Mouse (Mus musculus): ENCODE results near the gene Snhg11.
"Not testable (repeated sequence)": the region's sequence is repeated elsewhere in the genome, so short reads cannot be mapped to it uniquely, and the experiment has no call there.

The Snhg11 gene

GRCm38 (mm10) chr2:158365099-158365850 lies 10.2 kb upstream of the Snhg11 start:
- in situ Hi-C loops (cut with MboI; ENCODE audit: unreplicated experiment in 2 of 2) = loop anchor here in 1 of 2 experiments (25.0 kb wide), 1 partner anchor 328 kb away; the partner anchor contains the start of genes Rprd1b and Tti1

- in situ Hi-C loops (cut with MboI; ENCODE audit: unreplicated experiment in 2 of 2) = loop anchor here in 1 of 2 experiments (25.0 kb wide), 1 partner anchor 330 kb away; the partner anchor contains the start of genes Rprd1b and Tti1
Observed at GRCm38 (mm10) chr2:158367654-158368053, 7.8 kb upstream of the Snhg11 start.

DNA sequence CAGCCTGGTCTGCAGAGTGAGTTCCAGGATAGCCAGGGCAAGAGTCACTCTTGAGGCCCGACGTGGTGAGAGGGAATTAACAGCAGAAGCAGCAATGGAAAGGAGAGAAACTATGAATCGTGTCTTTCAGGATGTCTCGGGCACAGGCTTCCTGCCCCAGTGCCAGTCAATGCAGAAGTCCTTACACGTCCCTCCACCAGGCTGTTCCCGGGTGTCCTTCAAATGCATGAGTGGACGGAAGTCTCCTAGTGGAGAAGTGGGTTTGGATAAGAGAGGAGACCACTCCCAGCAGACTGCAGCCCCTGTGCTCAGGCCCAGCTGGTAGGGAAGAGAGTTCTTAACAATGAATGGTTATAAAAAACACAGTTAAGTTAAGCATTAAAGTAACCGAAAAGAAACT lies 7.1 kb upstream of the Snhg11 start:
- in situ Hi-C loops (cut with MboI; ENCODE audit: unreplicated experiment in 2 of 2) = loop anchor here in 1 of 2 experiments (25.0 kb wide), 1 partner anchor 331 kb away; the partner anchor contains the start of genes Rprd1b and Tti1

DNA sequence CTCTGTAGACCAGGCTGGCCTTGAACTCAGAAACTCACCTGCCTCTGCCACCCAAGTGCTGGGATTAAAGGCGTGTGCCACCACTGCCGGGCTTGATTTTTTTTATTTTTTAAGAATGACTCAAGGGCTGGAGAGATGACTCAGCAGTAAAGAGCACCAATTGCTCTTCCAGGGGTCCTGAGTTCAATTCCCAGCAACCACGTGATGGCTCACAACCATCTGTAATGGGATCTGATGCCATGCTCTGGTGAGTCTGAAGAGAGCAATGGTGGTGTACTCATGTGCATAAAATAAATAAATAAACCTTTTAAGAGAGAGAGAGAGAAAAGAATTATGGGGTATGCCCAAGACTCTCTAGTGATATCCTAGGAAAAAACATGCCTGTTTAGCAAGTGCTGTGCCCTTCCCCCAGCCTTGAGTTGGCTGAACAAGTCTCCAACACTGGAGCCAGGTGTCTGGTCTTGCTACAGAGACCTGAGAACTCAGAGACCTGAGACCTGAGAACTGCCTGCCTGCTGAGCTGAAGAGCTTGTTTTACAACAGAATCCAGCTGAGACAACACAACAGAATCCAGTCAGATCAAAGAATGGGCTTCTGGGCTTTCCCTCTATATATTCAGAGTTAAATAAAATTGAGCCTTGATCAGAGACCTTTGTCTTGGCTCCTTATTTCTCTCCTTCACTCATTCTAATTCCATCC lies 5.8 kb upstream of the Snhg11 start:
- in situ Hi-C loops (cut with MboI; ENCODE audit: unreplicated experiment in 2 of 2) = loop anchor here in 1 of 2 experiments (25.0 kb wide), 1 partner anchor 332 kb away; the partner anchor contains the start of genes Rprd1b and Tti1

DNA sequence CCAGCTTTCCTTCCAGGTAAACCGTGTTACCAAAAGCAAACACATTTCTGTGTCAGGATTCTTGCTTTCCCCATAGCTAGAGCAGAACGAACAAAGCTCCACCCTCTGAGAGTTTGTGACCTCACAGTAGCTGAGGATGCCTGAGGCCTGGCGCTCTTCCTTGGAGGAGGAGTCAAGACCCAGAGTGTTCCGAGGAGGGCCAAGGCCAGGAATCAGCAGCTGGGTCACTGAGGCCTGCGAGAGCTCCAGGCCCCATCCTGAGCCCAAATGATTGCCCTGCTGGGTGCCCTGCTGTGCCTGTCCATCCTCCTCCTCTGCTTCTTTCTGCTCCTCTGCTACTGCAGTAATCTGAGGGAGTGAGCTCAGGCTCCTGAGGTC lies 5.3 kb upstream of the Snhg11 start:
- in situ Hi-C loops (cut with MboI; ENCODE audit: unreplicated experiment in 2 of 2) = loop anchor here in 1 of 2 experiments (25.0 kb wide), 1 partner anchor 333 kb away; the partner anchor contains the start of genes Rprd1b and Tti1

DNA sequence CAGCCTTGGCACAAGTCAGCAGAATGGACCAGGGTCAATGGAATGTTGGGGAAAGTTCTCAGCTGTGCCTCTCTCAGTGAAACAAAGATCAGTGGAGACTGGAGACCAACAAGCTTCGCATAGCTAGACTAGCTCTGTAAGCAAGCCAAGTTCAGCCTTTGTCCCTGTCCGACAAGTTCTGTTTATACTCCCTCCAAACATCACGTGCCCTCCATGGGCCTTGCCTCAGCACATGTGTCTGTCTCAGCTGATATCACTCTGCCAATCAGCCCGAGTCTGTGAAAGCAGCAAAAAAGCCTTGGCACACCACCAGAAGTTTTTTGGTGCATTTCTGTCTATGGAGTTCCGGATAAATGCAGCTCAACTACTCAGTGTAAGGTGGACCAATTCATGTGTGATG lies 2.4 kb upstream of the Snhg11 start:
- in situ Hi-C loops (cut with MboI; ENCODE audit: unreplicated experiment in 2 of 2) = loop anchor here in 1 of 2 experiments (25.0 kb wide), 1 partner anchor 336 kb away; the partner anchor contains the start of genes Rprd1b and Tti1

DNA sequence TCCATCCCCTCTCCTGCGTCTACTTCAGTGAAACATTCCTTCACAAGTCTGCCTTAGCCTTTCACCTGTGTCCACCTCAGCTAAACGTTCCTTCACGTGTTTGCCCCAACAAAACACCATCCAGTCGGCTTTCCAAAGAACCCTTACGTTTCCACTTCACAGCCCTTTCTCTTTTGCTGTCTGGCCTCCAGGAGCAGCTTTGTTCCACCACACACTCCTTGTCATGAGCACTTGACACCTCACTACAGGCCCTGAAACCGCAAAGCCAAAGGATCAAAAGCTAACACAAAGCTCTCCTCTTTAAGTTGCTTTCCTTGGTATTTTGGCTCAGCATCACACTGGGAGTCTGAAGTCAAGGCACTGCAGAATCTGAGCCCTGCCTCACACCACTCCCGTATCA lies 1.9 kb upstream of the Snhg11 start:
- in situ Hi-C loops (cut with MboI; ENCODE audit: unreplicated experiment in 2 of 2) = loop anchor here in 1 of 2 experiments (25.0 kb wide), 1 partner anchor 336 kb away; the partner anchor contains the start of genes Rprd1b and Tti1

GRCm38 (mm10) chr2:158376123-158376687 lies 767 bp downstream of the Snhg11 start:
- in situ Hi-C loops (cut with MboI; ENCODE audit: unreplicated experiment in 2 of 2) = loop anchor here in 1 of 2 experiments (5.0 kb wide), 1 partner anchor 486 kb away; no protein-coding TSS in a partner anchor

GRCm38 (mm10) chr2:158376798-158377197 lies 1.4 kb downstream of the Snhg11 start:
- in situ Hi-C loops (cut with MboI; ENCODE audit: unreplicated experiment in 2 of 2) = loop anchor here in 1 of 2 experiments (5.0 kb wide), 1 partner anchor 486 kb away; no protein-coding TSS in a partner anchor

- in situ Hi-C loops (cut with MboI; ENCODE audit: unreplicated experiment in 2 of 2) = loop anchor here in 1 of 2 experiments (5.0 kb wide), 1 partner anchor 484 kb away; no protein-coding TSS in a partner anchor
Observed at GRCm38 (mm10) chr2:158377811-158378210, 2.4 kb downstream of the Snhg11 start.

DNA sequence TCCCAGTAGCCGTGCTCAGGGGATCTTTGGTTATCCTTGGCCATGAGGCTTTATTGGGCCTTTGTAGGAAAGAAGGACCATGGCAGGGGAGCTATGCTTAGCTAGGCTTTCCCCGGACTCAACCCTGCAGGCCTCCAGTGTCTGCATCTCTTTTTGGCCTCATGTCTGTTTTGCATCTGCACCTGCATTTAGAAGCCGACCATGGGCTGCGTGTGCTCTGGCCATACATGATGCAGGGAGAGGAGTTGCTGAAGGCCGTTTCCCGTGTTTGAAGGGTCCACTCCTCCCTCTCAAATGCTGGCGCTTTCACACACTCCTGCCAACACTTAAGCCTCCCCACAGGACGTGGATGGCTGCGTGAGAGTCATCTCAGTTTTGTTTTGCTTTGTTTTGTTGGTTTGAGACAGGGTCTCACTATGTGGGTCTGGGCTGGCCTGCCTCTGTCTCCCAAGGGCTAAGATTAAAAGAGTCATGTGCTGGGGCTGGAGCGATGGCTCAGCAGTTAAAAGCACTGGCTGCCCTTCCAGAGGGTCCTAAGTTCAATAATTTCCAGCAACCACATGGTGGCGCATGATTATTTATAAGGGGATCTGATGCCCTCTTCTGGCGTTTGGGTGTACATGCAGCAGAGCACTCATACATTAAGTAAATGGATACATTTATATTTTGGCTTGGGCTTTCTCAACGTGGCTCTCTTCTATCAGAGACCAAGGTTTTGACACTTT lies 4.1 kb downstream of the Snhg11 start:
- in situ Hi-C loops (cut with MboI; ENCODE audit: unreplicated experiment in 2 of 2) = loop anchor here in 1 of 2 experiments (5.0 kb wide), 1 partner anchor 483 kb away; no protein-coding TSS in a partner anchor

DNA sequence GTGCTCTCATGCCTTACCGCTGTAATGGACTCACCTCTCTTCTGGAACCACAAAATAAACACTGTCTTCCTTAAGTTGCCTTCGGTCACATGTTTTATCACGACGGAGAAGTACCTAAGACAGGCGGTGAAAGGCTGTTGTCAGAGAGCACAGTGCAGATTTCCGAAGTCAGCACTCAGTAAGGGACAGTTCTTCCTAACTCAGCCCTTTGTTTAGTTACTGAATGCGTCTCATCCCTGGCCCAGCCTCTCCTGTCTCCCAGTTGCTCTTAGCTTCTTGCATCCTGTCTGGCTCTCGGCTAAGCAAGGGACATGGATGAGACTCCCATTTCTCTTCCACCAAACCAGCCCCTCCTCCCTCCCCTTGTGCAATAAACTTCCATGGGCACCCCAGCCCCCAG lies 10.6 kb downstream of the Snhg11 start:
- in situ Hi-C loops (cut with MboI; ENCODE audit: unreplicated experiment in 2 of 2) = no loop called here

DNA sequence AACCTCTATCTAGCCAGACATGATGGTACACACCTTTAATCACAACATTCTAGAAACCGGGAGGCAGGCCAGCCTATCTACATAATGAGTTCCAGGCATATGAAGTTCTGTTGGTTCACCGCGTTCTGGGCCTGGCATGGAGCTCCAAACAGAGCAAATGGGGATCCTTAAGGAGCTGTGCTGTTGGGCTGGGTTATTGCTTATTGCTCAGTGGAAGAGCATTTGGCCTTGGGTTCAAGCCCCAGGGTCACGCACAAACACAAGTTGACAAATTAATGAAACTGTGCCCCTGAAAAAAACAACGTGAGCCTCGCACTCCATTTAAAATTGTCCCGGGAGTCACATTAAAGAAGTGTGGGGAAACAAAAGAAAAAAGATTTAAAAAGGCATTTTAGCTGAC lies 14.0 kb downstream of the Snhg11 start:
- in situ Hi-C loops (cut with MboI; ENCODE audit: unreplicated experiment in 2 of 2) = no loop called here

GRCm38 (mm10) chr2:158396369-158396768 lies 20.9 kb downstream of the Snhg11 start:
- in situ Hi-C loops (cut with MboI; ENCODE audit: unreplicated experiment in 2 of 2) = no loop called here

- in situ Hi-C loops (cut with MboI; ENCODE audit: unreplicated experiment in 2 of 2) = not testable (repeated sequence)
Observed at GRCm38 (mm10) chr2:158397140-158397539, 21.7 kb downstream of the Snhg11 start.

GRCm38 (mm10) chr2:158402915-158403314 lies 27.5 kb downstream of the Snhg11 start:
- in situ Hi-C loops (cut with MboI; ENCODE audit: unreplicated experiment in 2 of 2) = no loop called here

DNA sequence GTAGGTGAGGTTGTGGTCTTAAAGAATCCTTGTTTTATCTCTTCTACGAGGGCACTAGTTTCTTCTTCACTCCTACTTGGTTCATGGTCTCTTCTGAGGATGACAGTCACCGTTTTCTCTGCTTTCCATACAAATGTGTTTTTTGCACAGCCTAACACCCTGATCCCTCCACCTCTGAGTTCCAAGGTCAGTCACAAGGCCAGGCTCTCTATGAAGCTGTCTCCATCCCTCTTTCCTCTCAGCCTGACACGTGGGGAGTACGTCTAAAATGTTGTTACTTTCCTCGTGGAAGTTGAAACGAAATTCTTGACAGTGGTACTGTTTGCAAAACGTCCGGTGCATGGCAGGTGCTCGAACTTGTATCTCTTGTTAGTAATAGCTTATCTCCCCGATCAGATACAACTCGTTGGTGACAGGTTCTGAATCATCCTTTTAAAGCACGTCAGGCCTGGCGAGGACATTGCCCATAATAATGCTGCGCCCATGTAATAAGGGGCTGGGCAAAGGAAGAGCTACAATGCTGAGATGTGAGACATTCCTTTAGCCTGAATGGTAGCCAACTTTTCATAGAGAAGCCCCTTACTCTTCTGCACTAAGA lies 33.7 kb downstream of the Snhg11 start:
- in situ Hi-C loops (cut with MboI; ENCODE audit: unreplicated experiment in 2 of 2) = loop anchor here in 1 of 2 experiments (5.0 kb wide), 1 partner anchor 52 kb away; no protein-coding TSS in a partner anchor

GRCm38 (mm10) chr2:158409595-158410021 lies 34.2 kb downstream of the Snhg11 start, which contains the start of gene Ralgapb:
TSS of gene Ralgapb (plus strand) at chr2:158409848.
- in situ Hi-C loops (cut with MboI; ENCODE audit: unreplicated experiment in 2 of 2) = loop anchor here in 1 of 2 experiments (5.0 kb wide), 1 partner anchor 52 kb away; no protein-coding TSS in a partner anchor
